Mouse (Mus musculus) central nervous system, embryonic 11.5 days (tissue): Measurements from ENCODE around the gene Kdelr2. TPM values are rescaled to one million over a fixed set of nuclear protein-coding genes. Genes with fewer than 3 reads are reported as not detected.

Source experiments
- polyA plus RNA-seq: library from polyadenylated mRNA; depleted of rRNA; stranded (reverse); fragments of >200 nt; gene quantifications from 2 replicates; pipeline ENCODE4 v1.2.3, GENCODE M21; 2012; rRNA removed

Kdelr2 gene
- 61.5 and 90.0 TPM in 2 replicates for polyA plus RNA-seq

GRCm38 (mm10) chr5:143403221-143404147 lies at the start of gene Kdelr2:
Gene Kdelr2 (plus strand): TSS chr5:143403838.

GRCm38 (mm10) chr5:143356686-143357388 lies 46.8 kb upstream of the Kdelr2 start, which contains the start of gene Grid2ip:
Gene Grid2ip (plus strand): TSS chr5:143357338.

GRCm38 (mm10) chr5:143464100-143464756 lies 60.6 kb downstream of the Kdelr2 start, which contains the start of gene Daglb:
Gene Daglb (plus strand): TSS chr5:143464584.

Other genes starting within 250 kb of the Kdelr2 start
- gene Rbak, start 223.1 kb upstream of the Kdelr2 start, polyA plus RNA-seq = 15.5 and 19.2 TPM in 2 replicates
- not detected in 2 replicates for gene Spdye4b, start 222.8 kb upstream of the Kdelr2 start, polyA plus RNA-seq
- gene Spdye4a, start 176.9 kb upstream of the Kdelr2 start, polyA plus RNA-seq = not detected in 2 replicates
- gene Zfp12, start 168.7 kb upstream of the Kdelr2 start, polyA plus RNA-seq = 29.6 and 33.9 TPM in 2 replicates
- 12.2 and 21.6 TPM in 2 replicates for gene Zfp316, start 133.8 kb upstream of the Kdelr2 start, polyA plus RNA-seq
- 0.61 and 1.2 TPM in 2 replicates for gene Zfp853, start 110.2 kb upstream of the Kdelr2 start, polyA plus RNA-seq
- gene E130309D02Rik, start 88.5 kb upstream of the Kdelr2 start, polyA plus RNA-seq = 31.9 and 33.7 TPM in 2 replicates
- gene Zdhhc4, start 74.6 kb upstream of the Kdelr2 start, polyA plus RNA-seq = 43.6 and 58.9 TPM in 2 replicates
- gene Grid2ip, start 46.5 kb upstream of the Kdelr2 start, polyA plus RNA-seq = 0.82 and 0.89 TPM in 2 replicates
- gene Daglb, start 60.7 kb downstream of the Kdelr2 start, polyA plus RNA-seq = 9.7 and 11.2 TPM in 2 replicates
- 322 and 463 TPM in 2 replicates for gene Rac1, start 124.2 kb downstream of the Kdelr2 start, polyA plus RNA-seq
- gene Cyth3, start 218.6 kb downstream of the Kdelr2 start, polyA plus RNA-seq = 24.4 and 28.9 TPM in 2 replicates